Mouse (Mus musculus) naive thymus-derived CD4-positive, alpha-beta T cell, adult 5 months (primary cell): ENCODE data around the gene Fcor. TPM values are rescaled to one million over a fixed set of nuclear protein-coding genes. Genes with fewer than 3 reads are reported as not detected.

ENCODE experiments used
- polyA plus RNA-seq: library from polyadenylated mRNA; unstranded; fragments of 100-300 nt; shearing (Covaris generic); gene quantifications from one replicate; pipeline ENCODE4 v1.2.1, GENCODE M21; 2017

The Fcor gene
- polyA plus RNA-seq = not detected

GRCm38 (mm10) chr8:3671980-3672491 lies at the start of gene Fcor:
Gene Fcor (minus strand): TSS chr8:3672362.

DNA sequence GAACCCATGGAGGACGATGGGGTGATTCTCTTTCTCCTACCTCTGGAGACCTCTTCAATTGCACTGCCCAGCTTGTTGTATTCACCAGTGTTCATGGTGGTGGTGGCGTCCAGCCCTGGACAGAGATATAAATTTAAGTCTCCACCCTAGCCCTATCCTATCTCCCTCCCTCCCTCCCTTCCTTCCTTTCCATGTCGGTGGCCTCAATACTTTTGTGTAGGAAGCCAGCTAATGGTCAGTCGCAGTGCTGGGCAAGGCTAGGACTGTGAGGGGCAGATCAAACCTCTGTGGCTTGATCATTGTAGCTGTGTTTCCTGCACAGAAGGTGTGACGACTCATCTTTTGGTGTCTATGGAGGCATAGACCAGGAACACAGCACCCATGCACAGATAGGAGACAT lies 48.4 kb upstream of the Fcor start, which contains the start of gene Clec4g:
Gene Clec4g, minus strand, starts transcription at position 101 of the 400 bp plus-strand sequence.

GRCm38 (mm10) chr8:3694121-3694520 lies 22.0 kb upstream of the Fcor start, which contains the start of gene Fcer2a:
Gene Fcer2a (minus strand): TSS chr8:3694175.

DNA sequence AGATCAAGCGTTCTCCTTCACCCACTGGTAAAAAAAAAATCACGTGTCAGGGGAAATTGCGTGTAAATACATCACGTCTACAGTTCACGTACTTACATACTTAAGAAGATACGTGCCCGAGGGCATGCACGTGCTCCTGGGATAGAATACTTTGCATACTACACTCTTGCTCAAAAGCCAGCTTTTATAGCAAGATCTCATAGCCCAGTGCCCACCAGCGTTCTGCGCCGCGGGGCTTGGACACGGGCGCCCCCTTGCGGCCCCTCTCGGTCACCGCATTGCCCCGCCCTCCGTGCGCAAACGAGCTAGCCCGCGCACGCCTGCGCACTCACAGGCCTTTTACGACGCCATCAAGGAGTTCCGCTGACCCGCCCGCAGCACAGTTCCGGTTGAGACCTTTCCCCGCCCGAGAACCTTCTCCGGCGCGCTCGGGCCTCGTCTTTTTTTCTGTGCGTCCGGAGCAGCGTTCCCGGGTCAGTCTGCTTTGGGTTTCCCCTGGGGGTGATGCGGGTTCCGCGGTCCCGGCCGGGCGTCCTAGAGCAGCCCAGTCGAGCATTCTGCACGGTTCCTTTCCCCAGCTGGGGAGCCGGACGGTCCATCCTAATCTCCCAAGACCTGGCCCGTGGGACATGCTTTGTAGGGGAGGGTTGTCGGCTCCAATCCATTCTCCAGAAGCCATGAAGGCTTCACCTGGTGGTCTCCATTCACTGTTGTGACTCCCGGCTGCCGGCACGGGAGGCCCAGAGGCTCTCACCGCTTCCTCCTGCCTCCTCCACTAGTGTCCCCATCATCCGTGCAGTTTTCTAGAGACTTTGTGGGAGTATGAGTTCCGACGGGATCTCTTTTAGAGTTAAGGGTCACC lies 4.2 kb upstream of the Fcor start, which contains the start of gene Trappc5:
Gene Trappc5, plus strand, starts transcription at position 169 of the 862 bp plus-strand sequence.

GRCm38 (mm10) chr8:3665507-3665906 lies 6.7 kb downstream of the Fcor start, which contains the start of gene Mcemp1:
Gene Mcemp1 (plus strand): TSS chr8:3665754.

GRCm38 (mm10) chr8:3655526-3655925 lies 16.6 kb downstream of the Fcor start, which contains the start of gene Retn:
Gene Retn (plus strand): TSS chr8:3655770.

DNA sequence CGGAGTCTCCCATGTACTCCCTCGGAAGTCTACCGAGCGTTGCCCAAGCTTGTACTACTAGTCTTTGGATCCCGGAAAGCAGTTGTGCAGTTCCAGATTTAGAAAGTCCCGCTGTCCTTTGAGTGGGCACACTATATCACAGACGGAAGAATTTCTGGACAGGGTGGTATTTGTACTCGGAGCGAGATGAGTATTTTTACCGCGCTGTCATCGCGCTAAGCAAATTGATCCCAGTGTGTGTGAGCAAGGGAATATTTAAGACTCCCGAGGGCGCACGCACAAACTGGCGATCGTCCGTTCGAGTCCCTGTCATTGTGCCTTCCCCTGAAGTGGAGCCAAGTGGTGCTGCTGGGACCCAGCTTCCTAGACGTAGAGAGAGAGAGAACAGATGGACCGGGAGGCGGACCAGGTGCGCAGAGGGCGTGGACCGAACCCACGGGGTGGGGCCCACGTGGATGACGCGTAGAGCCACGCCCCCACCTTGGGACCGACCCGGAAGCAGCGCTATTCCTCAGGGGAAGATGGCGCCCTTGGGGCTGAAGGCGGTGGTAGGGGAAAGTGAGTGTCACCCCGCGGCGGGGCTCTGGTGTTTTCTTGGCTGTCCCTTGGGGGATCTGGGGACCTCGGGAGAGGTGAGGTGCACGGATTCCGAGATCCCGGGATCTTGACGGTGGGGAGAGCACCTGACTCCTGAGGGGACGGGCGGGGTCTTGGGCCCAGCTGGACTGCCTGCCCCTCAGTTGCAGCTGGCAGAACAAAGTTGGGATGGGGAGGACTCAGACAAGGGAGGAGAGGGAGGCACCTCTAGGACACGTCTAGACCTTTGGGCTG lies 41.3 kb downstream of the Fcor start, which contains the start of gene Stxbp2:
Gene Stxbp2, plus strand, starts transcription at position 309 of the 831 bp plus-strand sequence.

GRCm38 (mm10) chr8:3625445-3625844 lies 46.7 kb downstream of the Fcor start, which contains the start of gene Pcp2:
Gene Pcp2 (minus strand): TSS chr8:3625545.

DNA sequence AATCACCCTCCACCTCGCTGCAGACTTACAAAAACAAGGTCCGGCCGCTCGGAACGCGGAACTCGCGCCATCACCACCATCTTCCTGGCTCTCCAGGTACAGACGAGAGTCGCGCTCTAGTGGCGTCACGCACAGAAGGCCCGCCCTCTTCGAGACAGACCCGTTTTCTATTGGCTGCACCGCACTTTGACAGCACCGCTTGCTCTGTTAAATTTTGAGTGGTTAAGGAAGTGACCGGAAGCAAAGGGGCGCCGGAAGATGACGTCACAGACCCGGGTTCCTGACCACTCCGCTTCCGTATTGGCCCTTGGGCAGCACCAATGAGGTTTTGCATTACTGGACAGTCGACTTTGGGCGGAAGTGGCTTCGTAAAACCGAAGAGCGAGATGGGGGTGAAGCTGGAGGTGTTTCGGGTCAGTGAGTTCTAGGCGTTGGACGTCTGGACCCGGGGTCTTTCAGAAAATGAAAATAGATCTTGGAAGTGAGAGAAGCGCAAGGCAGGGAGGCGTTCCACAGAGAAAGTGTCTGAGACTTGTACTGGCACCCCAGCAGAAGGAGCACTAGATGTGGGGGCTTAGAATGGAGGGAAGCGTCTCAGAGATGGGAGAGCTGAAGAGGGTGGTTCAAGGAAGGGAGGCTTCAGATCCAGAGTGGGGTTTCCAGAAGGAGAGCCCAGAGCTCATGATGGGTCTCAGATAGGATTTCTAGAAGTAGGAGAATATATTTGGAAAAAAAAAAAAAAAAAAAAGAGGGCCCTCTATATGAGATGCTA lies 50.8 kb downstream of the Fcor start, which contains the start of the genes Xab2 and Pet100:
Gene Xab2, minus strand, starts transcription at position 118 of the 772 bp plus-strand sequence.
Gene Pet100, plus strand, starts transcription at position 350 of the 772 bp plus-strand sequence.

Other genes starting within 250 kb of the Fcor start
- 2.6 TPM for gene Pex11g, start 204.7 kb downstream of the Fcor start, polyA plus RNA-seq
- gene Tex45, start 201.5 kb downstream of the Fcor start, polyA plus RNA-seq = not detected
- gene Zfp358, start 179.2 kb downstream of the Fcor start, polyA plus RNA-seq = 3.8 TPM
- gene Mcoln1, start 171.9 kb downstream of the Fcor start, polyA plus RNA-seq = 131 TPM
- gene Pnpla6, start 157.0 kb downstream of the Fcor start, polyA plus RNA-seq = 27.4 TPM
- gene C330021F23Rik, start 104.4 kb downstream of the Fcor start, polyA plus RNA-seq = not detected
- gene Camsap3, start 85.1 kb downstream of the Fcor start, polyA plus RNA-seq = not detected
- gene Xab2, start 51.0 kb downstream of the Fcor start, polyA plus RNA-seq = 121 TPM
- 67.6 TPM for gene Pet100, start 50.8 kb downstream of the Fcor start, polyA plus RNA-seq
- gene Pcp2, start 46.8 kb downstream of the Fcor start, polyA plus RNA-seq = not detected
- 200 TPM for gene Stxbp2, start 41.4 kb downstream of the Fcor start, polyA plus RNA-seq
- gene Retn, start 16.6 kb downstream of the Fcor start, polyA plus RNA-seq = not detected
- not detected for gene Mcemp1, start 6.6 kb downstream of the Fcor start, polyA plus RNA-seq
- gene Trappc5, start 3.9 kb upstream of the Fcor start, polyA plus RNA-seq = 19.1 TPM
- gene Fcer2a, start 21.8 kb upstream of the Fcor start, polyA plus RNA-seq = not detected
- not detected for gene Clec4g, start 48.3 kb upstream of the Fcor start, polyA plus RNA-seq
- not detected for gene Cd209a, start 76.6 kb upstream of the Fcor start, polyA plus RNA-seq
- gene Cd209e, start 181.9 kb upstream of the Fcor start, polyA plus RNA-seq = not detected
- not detected for gene Cd209d, start 206.2 kb upstream of the Fcor start, polyA plus RNA-seq